ENCODE assay signal across 11 mouse cellular contexts in the genomic region with DNA sequence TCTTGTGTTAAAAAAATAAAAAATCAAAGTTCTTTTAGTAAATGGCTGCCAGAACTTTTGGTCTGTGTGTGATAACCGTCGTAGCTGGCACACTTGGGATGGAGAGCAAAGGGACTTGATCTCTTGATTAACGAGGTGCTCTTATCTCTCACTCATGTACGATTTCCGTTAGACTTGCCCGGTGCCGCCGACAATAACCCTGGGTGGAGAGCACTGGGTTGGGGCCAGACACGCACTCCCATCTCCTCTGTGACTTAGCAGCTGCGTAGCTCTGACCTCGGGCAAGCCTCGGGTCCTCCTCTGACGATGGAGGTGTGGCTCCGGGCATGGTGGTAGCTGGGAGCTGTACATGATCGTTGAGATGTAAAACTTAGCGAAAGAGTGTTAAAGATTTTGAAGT. TPM values are rescaled to one million over a fixed set of nuclear protein-coding genes. Genes with fewer than 3 reads are reported as not detected.
DNase-seq lines count a peak whose midpoint lies in the region; ATAC-seq and TF ChIP-seq lines count a peak whose summit lies in the region.
"Had no signal": no experiment of that assay in that cellular context is flagged by ENCODE, and none has a peak within 500 bp of the region (broad histone marks: within the 10 kb centered on the region; RNA-seq: fewer than 3 reads in every experiment).

No protein-coding gene starts in this region.

- 31% methylated on average over 16 of the region's 16 CpGs for WGBS in kidney, embryonic 14.5 days
- 17% methylated on average over 16 of the region's 16 CpGs for WGBS in liver, embryonic 16.5 days (ENCODE audit: insufficient replicate concordance)
- 36% methylated on average over 16 of the region's 16 CpGs for WGBS in thymus, adult 2 months

- no peaks in the 10 kb centered on the region for H3K79me2 ChIP-seq in MEL (ENCODE audit: control insufficient read depth, insufficient read depth, low read length, poor library complexity)

- TF ChIP-seq POLR2A in MEL (IDR thresholded peaks at IDR 0.05; ENCODE audit: control insufficient read depth in 1 of 2, insufficient read depth in 1 of 2, low read depth in 1 of 2, low read length in 2 of 2, poor library complexity in 1 of 2), result no peak
- TF ChIP-seq POLR2A in thymus, adult 2 months (IDR thresholded peaks at IDR 0.05; ENCODE audit: control insufficient read depth, extremely low read depth, insufficient read depth, low read length, poor library complexity), result no peak

- no peak overlapping the region for H3K27ac ChIP-seq in MEL (ENCODE audit: control insufficient read depth, low read depth, low read length)
- H3K27ac ChIP-seq in kidney, embryonic 14.5 days (ENCODE audit: low read depth, low read length), result peak overlapping the region; percentile 87
- no peak overlapping the region for H3K27ac ChIP-seq in liver, embryonic 16.5 days (ENCODE audit: low read length)
- no peak overlapping the region for H3K27ac ChIP-seq in thymus, adult 2 months (ENCODE audit: control insufficient read depth, insufficient read depth, low read length)

- no peaks in the 10 kb centered on the region for H3K27me3 ChIP-seq in MEL (ENCODE audit: control insufficient read depth in 1 of 2, insufficient read depth in 2 of 2, low read length in 2 of 2)
- H3K27me3 ChIP-seq in kidney, embryonic 14.5 days (ENCODE audit: control insufficient read depth, insufficient read depth, low read length), result no peaks in the 10 kb centered on the region
- no peaks in the 10 kb centered on the region for H3K27me3 ChIP-seq in liver, embryonic 16.5 days (ENCODE audit: control insufficient read depth, insufficient read depth, low read depth, low read length)
- no peaks in the 10 kb centered on the region; the same call in 1 of the 2 replicates for H3K27me3 ChIP-seq in thymus, adult 2 months (ENCODE audit: control insufficient read depth, insufficient read depth, low read length)
- H3K27me3 ChIP-seq: Patski had no signal

- no peak overlapping the region for H3K4me2 ChIP-seq in kidney, embryonic 14.5 days (replicated peaks; ENCODE audit: low read depth, low read length)
- H3K4me2 ChIP-seq in liver, embryonic 16.5 days (ENCODE audit: low read depth, low read length), result no peak overlapping the region

- no peaks in the 10 kb centered on the region for H3K36me3 ChIP-seq in MEL (ENCODE audit: control insufficient read depth in 1 of 2, insufficient read depth in 2 of 2, low read length in 2 of 2)
- no peaks in the 10 kb centered on the region for H3K36me3 ChIP-seq in kidney, embryonic 14.5 days (ENCODE audit: control insufficient read depth, insufficient read depth, low read length)
- H3K36me3 ChIP-seq in liver, embryonic 16.5 days (ENCODE audit: control insufficient read depth, insufficient read depth), result no peaks in the 10 kb centered on the region
- H3K36me3 ChIP-seq in thymus, adult 2 months (ENCODE audit: control insufficient read depth, insufficient read depth, low read length), result no peaks in the 10 kb centered on the region

- peak; percentile 52 for DNase-seq in MEL (ENCODE audit: low read depth, low spot score)
- peak; percentile 58 for DNase-seq in MN1 (ENCODE audit: low spot score)
- no peak for DNase-seq in left cerebral cortex, adult 9 months (ENCODE audit: low spot score in 2 of 2)
- DNase-seq in adipocyte (ENCODE audit: low spot score), result no peak
- DNase-seq in thymus, adult 2 months, result no peak

- TF ChIP-seq RAD21 in MEL (IDR thresholded peaks at IDR 0.05; ENCODE audit: low read depth, low read length), result no peak

- H3K4me3 ChIP-seq in MEL (ENCODE audit: control insufficient read depth in 1 of 2, insufficient read depth in 1 of 2, low read depth in 2 of 2, low read length in 2 of 2), result no peak overlapping the region
- H3K4me3 ChIP-seq in kidney, embryonic 14.5 days (ENCODE audit: low read length), result no peak overlapping the region
- H3K4me3 ChIP-seq in liver, embryonic 16.5 days (ENCODE audit: low read depth, low read length), result no peak overlapping the region
- no peak overlapping the region for H3K4me3 ChIP-seq in thymus, adult 2 months (ENCODE audit: control insufficient read depth, insufficient read depth, low read length)

- H3K9me3 ChIP-seq in MEL (replicated peaks; ENCODE audit: insufficient read depth, low read length), result no peaks in the 10 kb centered on the region
- H3K9me3 ChIP-seq in kidney, embryonic 14.5 days (ENCODE audit: control insufficient read depth, low read length), result no peaks in the 10 kb centered on the region
- H3K9me3 ChIP-seq in liver, embryonic 16.5 days (replicated peaks; ENCODE audit: control insufficient read depth, low read length), result no peaks in the 10 kb centered on the region

- TF ChIP-seq EP300 in MEL (IDR thresholded peaks at IDR 0.05; ENCODE audit: low read depth in 1 of 2, low read length in 2 of 2), result peak; percentile 39 to 49; a peak in 3 of 4 replicates

- H3K4me1 ChIP-seq in MEL (ENCODE audit: control insufficient read depth in 1 of 2, insufficient read depth in 2 of 2, low read length in 2 of 2), result peaks cover 0 to 5% of the 10 kb centered on the region in 2 experiments; a peak in 1 of 4 replicates
- peaks cover 92% of the 10 kb centered on the region for H3K4me1 ChIP-seq in kidney, embryonic 14.5 days (ENCODE audit: control insufficient read depth, insufficient read depth, low read length)
- H3K4me1 ChIP-seq in liver, embryonic 16.5 days (ENCODE audit: control insufficient read depth, low read depth, low read length), result peaks cover 51% of the 10 kb centered on the region
- H3K4me1 ChIP-seq in thymus, adult 2 months (replicated peaks; ENCODE audit: control insufficient read depth, insufficient read depth, low read length), result peaks cover 4% of the 10 kb centered on the region

- no peak for TF ChIP-seq CTCF in MEL (IDR thresholded peaks at IDR 0.05 in 2 of 3, conservative IDR thresholded peaks at IDR 0.05 in 1 of 3; ENCODE audit: control insufficient read depth in 1 of 3, insufficient read depth in 1 of 3, low read depth in 2 of 3, low read length in 3 of 3, poor library complexity in 1 of 3, severe bottlenecking in 1 of 3)
- no peak for TF ChIP-seq CTCF in thymus, adult 2 months (IDR thresholded peaks at IDR 0.05; ENCODE audit: borderline replicate concordance, control insufficient read depth, extremely low read depth, insufficient read depth, low read length, poor library complexity)

- no peak for ATAC-seq in kidney, embryonic 14.5 days (ENCODE audit: low FRiP score, low TSS enrichment)
- peak; percentile 7; the same call in 1 of the 2 replicates for ATAC-seq in liver, embryonic 16.5 days (ENCODE audit: low read depth)
- ATAC-seq: Patski had no signal

- H3K9ac ChIP-seq in MEL (ENCODE audit: control insufficient read depth, low read depth, low read length, poor library complexity, severe bottlenecking), result no peak overlapping the region
- no peak overlapping the region for H3K9ac ChIP-seq in kidney, embryonic 14.5 days (ENCODE audit: low read depth, low read length)
- no peak overlapping the region for H3K9ac ChIP-seq in liver, embryonic 16.5 days (ENCODE audit: low read depth, low read length)

TF ChIP-seq in MEL, 35 proteins besides CTCF, POLR2A, EP300 and RAD21:
- no peak for TF ChIP-seq BHLHE40 (IDR thresholded peaks at IDR 0.05; ENCODE audit: borderline replicate concordance, low read depth, low read length)
- TF ChIP-seq USF1 (IDR thresholded peaks at IDR 0.05; ENCODE audit: low read depth, low read length), result no peak
- no peak for TF ChIP-seq MYC (IDR thresholded peaks at IDR 0.05; ENCODE audit: low read depth, low read length)
- TF ChIP-seq GATA1 (IDR thresholded peaks at IDR 0.05; ENCODE audit: low read depth, low read length), result peak; percentile 50; the same call in 1 of the 2 replicates
- peak; percentile 33; the same call in 1 of the 2 replicates for TF ChIP-seq MYB (IDR thresholded peaks at IDR 0.05; ENCODE audit: low read depth, low read length)
- peak; percentile 71 for TF ChIP-seq TCF12 (IDR thresholded peaks at IDR 0.05; ENCODE audit: low read depth, low read length)
- TF ChIP-seq RCOR1 (IDR thresholded peaks at IDR 0.05; ENCODE audit: low read depth, low read length), result peak; percentile 77
- TF ChIP-seq ETS1 (IDR thresholded peaks at IDR 0.05; ENCODE audit: low read depth, low read length), result peak; percentile 43; the same call in 1 of the 2 replicates

RNA-seq across cellular contexts. Expression of gene Hspg2, which starts 15.3 kb away (rescaled TPM):
- total RNA-seq in MEL (2012; rRNA removed), result 0.04 TPM in 1 of 2 replicates, not detected in the other
- under 1 TPM in 1 of 2 experiments, not detected in 1; 0.04 TPM for polyA plus RNA-seq in MEL (2012; ENCODE audit: insufficient read depth in 1 of 2, insufficient read length in 2 of 2, low read depth in 1 of 2, low replicate concordance in 2 of 2, missing spikeins in 1 of 2)
- polyA plus RNA-seq in kidney, embryonic 14.5 days (2014; fragmentation: Nextera tagmentation; extraction: Ambion mirVana), result 39.6 and 56.2 TPM in 2 replicates
- polyA plus RNA-seq in liver, embryonic 16.5 days (2015; fragmentation: Nextera tagmentation; extraction: Ambion mirVana), result 4.3 and 5.2 TPM in 2 replicates
- polyA plus RNA-seq in thymus, adult 2 months (2012; rRNA removed), result 21.6 and 25.6 TPM in 2 replicates

RNA-seq across cellular contexts. Expression of gene 1700013G24Rik, which starts 30.8 kb away (rescaled TPM):
- not detected in 2 replicates for total RNA-seq in MEL (2012; rRNA removed)
- polyA plus RNA-seq in MEL (2012; ENCODE audit: insufficient read depth in 1 of 2, insufficient read length in 2 of 2, low read depth in 1 of 2, low replicate concordance in 2 of 2, missing spikeins in 1 of 2), result not detected
- not detected in 2 replicates for polyA plus RNA-seq in kidney, embryonic 14.5 days (2014; fragmentation: Nextera tagmentation; extraction: Ambion mirVana)
- polyA plus RNA-seq in liver, embryonic 16.5 days (2015; fragmentation: Nextera tagmentation; extraction: Ambion mirVana), result not detected in 2 replicates
- 0.22 TPM in 1 of 2 replicates, not detected in the other for polyA plus RNA-seq in thymus, adult 2 months (2012; rRNA removed)
- total RNA-seq: liver, adult 2 months had no signal
- polyA plus RNA-seq: frontal cortex, adult 2 months; intestine, embryonic 14.5 days; liver, adult 2 months; Patski had no signal

RNA-seq across cellular contexts. Expression of gene Cela3b, which starts 53.5 kb away (rescaled TPM):
- not detected in 2 replicates for total RNA-seq in MEL (2012; rRNA removed)
- polyA plus RNA-seq in MEL (2012; ENCODE audit: insufficient read depth in 1 of 2, insufficient read length in 2 of 2, low read depth in 1 of 2, low replicate concordance in 2 of 2, missing spikeins in 1 of 2), result not detected
- polyA plus RNA-seq in kidney, embryonic 14.5 days (2014; fragmentation: Nextera tagmentation; extraction: Ambion mirVana), result not detected in 2 replicates
- 0.46 and 6.1 TPM in 2 replicates for polyA plus RNA-seq in liver, embryonic 16.5 days (2015; fragmentation: Nextera tagmentation; extraction: Ambion mirVana)
- polyA plus RNA-seq in thymus, adult 2 months (2012; rRNA removed), result 1.1 and 1.4 TPM in 2 replicates
- polyA plus RNA-seq: frontal cortex, adult 2 months; Patski had no signal

Comparison
In these comparisons a context has a peak if more than half of its experiments do, and no peak if none do; other contexts are left out.
1. DNase-seq: peak in MEL (single experiment) and MN1 (single experiment); none in left cerebral cortex, adult 9 months (0 of 2), adipocyte (single experiment) and thymus, adult 2 months (single experiment).